Mouse (Mus musculus) gastrocnemius, postnatal 14 days (tissue): ENCODE results near the gene Ptger4. TPM values are rescaled to one million over a fixed set of nuclear protein-coding genes. Genes with fewer than 3 reads are reported as not detected.

Experiments
- DNase-seq: peaks from one replicate; pipeline ENCODE4 v3.0.0; 2021; ENCODE audit warnings: mixed read lengths
- intact Hi-C: fragments of 180-260 bp; cut with DNase I; formaldehyde crosslinking; loops from one replicate; pipeline ENCODE4 v1.15.1; 2025; ENCODE audit warnings: low total_unique reads
- total RNA-seq, 2 experiments: library from RNA; stranded (reverse); gene quantifications; 2 replicates each; pipeline ENCODE4 v1.2.3; 2021

Ptger4 gene
- total RNA-seq, 2 experiments from 2014 or later, result 1.3 TPM

DNA sequence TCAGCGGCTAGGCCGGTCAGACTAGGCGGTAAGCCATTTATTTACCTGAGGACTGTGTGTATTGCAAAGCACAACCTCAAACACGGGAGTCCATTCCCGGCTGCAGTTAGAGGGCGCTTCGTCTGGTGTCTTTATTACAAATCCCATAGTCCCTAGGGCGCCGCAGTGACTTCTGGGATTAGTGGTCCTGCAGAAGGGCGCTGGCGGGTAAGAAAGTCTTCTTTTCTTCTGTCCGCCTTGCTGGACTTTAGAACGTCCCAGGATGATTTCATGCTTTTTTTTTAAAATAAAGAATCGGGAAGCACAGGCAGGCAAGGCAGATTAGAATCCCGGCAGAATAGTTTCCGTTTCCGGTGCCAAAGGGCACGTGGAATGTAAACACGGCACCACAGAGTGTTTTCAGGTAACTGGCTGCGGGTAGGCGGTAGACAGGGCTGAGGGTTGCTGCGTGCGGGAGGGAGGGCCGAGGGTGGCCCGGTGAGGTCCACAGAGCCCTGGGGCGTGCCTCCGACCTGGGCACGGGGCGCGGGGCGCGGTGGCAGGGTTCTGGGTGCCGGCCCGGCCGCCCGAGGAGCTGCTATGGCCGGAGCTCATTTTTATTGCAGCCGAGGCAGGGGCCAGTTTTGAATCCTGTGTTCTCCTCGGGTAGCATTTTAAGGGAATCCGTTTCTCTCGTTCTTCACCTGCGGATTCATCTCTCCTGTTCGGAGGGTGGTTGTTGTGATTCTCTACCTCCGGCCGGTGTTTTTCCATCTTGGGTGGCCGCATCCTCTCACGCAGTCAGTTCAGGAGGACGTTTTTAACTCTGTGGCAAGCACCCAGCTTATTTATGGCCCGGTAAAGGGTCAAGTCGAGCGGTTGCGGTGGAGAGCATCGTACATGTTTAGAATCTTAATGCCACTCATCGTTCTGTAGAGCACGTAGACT lies 58.4 kb downstream of the Ptger4 start, which contains the start of gene Ttc33:
Gene Ttc33 (plus strand): TSS at position 160 of the 927 bp plus-strand sequence.
- intact Hi-C loops, result loop anchor here (10.0 kb wide), 1 partner anchor 71 kb away; the partner anchor contains the start of gene Rpl37
- DNase-seq, result peak; percentile 78

DNA sequence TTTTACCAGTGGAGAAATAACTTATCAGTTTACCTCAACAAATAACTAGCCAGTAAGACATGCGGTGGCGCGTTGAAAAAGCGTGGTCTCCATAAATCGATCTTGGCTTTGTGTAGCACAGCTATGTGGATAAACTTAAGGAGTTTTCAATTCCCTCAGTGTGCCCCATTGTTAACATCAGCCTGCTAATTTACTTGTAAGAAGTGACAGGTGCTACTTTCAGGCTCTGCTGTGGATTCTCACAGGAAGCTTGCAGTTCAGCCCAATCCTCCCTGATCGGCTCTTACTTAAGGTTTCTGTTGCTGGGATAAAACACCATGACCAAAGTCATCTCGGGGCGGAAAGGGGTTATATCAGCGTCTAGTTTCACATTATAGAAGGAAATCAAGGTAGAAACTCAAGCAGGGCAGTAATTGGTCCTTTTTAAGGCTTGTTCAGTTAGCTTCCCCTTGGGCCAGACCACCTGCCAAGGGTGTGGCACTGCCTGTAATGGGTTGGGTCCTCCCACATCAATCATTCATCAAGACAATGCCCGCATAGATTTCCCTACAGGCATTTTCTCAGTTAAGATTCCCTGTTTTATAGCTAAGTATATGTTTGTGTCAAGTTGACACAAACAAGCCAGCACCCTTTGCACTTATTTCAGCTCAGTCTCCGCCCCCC lies 59.2 kb downstream of the Ptger4 start:
- intact Hi-C loops, result loop anchor here (10.0 kb wide), 1 partner anchor 70 kb away; the partner anchor contains the start of gene Rpl37
- DNase-seq, result no peak

DNA sequence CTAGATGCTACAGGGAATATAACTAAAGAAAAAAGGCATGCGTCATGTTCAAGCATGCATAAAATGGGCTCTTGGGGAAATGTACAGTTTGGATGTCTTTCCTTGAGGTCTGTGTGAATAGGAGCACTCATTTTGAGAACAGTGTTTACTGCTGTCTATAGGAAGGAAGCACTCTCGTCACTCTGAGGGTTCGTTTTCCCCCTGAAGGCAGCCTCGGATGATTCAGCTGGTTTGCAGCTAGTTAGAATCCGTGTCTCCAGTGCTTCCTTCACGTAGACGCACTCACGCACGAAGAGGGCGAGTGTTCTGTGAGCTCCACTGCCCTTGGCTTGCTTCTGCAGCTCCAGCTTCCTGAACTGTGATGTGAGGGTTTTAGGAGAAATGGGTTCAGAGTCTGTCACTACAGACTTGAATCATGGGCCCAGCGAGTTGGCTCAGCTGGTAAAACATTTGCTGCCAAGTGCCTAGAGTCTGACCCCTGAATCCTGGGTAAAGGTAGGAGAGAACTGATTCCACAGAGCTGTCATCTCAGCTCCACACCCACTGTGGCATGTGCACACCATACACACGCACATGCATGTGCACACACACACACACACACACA lies 70.7 kb downstream of the Ptger4 start:
- DNase-seq, result no peak
- intact Hi-C loops, result no loop called here

DNA sequence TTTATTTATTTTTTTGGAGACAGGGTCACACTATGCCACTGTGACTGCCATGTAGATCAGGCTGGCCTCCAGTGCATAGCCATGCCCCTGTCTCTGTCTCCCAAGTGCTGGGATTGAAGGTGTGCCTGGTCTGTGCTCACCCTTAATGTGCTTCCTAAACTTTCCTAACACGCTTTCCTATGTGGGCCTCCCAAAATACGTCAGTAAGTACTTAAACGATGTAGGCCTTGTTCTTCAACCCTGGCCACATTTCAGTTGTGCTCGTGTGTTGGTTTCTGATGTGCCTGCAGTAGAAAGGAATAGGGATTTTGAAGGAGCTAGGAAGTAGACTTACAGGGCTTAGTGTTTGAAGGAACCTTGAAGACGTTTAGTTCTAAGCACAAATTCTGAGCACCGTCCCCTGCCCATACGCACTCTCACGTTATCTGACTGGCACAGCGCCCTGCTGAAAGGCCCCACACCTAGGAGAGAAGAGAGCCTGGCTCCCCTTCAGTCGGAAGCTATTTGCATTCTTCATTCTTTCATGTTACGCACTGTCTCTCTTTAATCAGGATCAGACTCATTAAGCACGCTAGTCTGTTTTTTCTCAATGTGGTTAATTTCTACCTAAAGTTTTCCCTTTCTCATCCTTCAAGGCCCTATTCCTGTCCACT lies 78.7 kb downstream of the Ptger4 start:
- DNase-seq, result no peak
- intact Hi-C loops, result no loop called here

DNA sequence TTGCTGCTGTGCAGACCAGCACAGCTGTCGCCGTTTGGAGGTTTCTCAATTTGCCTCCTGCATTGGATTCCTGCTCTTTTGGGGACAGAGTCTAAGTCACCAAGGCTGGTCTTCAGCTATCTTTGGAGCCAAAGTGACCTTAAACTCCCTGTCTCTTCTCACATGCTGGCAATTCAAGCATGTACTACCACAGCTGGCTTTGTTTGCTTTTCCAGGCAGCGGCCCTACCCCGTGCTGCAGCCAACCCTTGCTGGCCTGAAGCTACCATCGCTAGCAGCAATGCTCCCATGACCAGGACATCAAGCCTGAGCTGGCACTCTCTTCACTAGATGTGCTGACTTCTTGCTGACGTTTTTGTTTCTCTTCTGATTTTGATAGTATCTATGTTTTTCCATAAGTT lies 85.2 kb downstream of the Ptger4 start:
- DNase-seq, result peak; percentile 44
- intact Hi-C loops, result no loop called here

DNA sequence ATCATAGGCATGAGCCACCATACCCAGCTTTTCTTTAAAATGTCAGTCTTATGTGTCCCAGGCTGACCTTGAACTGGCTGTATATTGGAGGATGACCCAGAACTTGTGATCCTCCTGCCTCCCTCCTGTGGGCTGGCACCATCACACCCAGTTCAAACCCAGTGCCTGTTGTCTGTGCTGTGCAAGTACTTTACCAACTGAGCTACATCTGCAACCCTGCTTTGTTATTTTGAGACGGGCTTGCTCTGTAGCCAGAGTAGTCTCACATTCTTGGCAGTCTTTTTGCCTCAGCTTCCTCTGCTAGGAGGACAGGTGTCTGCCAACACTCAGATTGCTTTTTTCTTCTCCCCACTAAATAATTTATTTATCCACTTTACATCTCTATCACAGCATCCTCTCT lies 86.6 kb downstream of the Ptger4 start:
- intact Hi-C loops, result no loop called here

More for the DNA sequence above, 86.6 kb downstream of the Ptger4 start:
- no peak for DNase-seq

Other genes with a start within 250 kb of the Ptger4 start
- under 1 TPM; 0.16 TPM for gene C7, start 180.4 kb downstream of the Ptger4 start, total RNA-seq
- gene Card6, start 135.6 kb downstream of the Ptger4 start, total RNA-seq, result 1 to 10 TPM; 1.4 to 1.8 TPM
- gene Rpl37, start 127.5 kb downstream of the Ptger4 start, total RNA-seq, result 100 to 1,000 TPM; 256 to 280 TPM
- 10 to 100 TPM; 13.5 to 13.8 TPM for gene Prkaa1, start 100.3 kb downstream of the Ptger4 start, total RNA-seq
- 10 to 100 TPM; 32.6 to 37.3 TPM for gene Ttc33, start 58.7 kb downstream of the Ptger4 start, total RNA-seq